Mouse (Mus musculus) frontal cortex, adult 2 months (tissue): Measurements from ENCODE around the gene Dnajb6. TPM values are rescaled to one million over a fixed set of nuclear protein-coding genes. Genes with fewer than 3 reads are reported as not detected.
"Not testable (repeated sequence)": the region's sequence is repeated elsewhere in the genome, so short reads cannot be mapped to it uniquely, and the experiment has no call there.

Experiments
- DNase-seq, 2 experiments: peaks; one replicate each; pipeline ENCODE4 v3.0.0; 2022; ENCODE audit warnings: low spot score in 1 of 2; ENCODE audit errors: extremely low spot score in 1 of 2
- polyA plus RNA-seq: library from polyadenylated mRNA; depleted of rRNA; stranded (reverse); fragments of >200 nt; gene quantifications from 2 replicates; pipeline ENCODE4 v1.2.3, GENCODE M21; 2012; rRNA removed

Gene Dnajb6
- 195 and 200 TPM in 2 replicates for polyA plus RNA-seq

DNA sequence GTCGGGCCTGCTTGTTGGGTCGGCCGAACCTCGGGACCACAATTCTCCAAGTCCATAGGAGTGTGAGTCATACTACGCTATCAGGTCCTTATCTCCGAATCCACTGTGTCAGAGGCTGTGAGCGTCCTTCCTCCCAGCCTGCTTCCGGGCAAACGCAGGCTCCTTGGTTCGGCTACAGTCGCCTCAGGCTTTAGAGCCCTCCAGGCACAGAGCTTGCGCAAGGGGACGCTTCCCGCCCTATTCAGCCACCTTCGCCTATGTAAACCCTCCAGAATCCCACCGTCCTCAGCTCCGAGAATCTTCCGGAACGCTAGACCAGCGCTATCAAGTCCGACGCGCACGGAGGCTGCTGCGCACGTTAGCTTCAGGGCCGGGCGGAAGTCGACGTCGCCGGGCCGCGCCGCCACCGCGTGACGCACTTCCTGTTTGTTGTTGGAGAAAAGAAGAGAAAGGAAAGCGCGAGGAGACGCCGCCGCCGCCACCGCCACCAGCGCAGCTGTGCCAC lies at the start of gene Dnajb6, which contains the start of gene Gm5129:
Gene Dnajb6, plus strand, starts transcription at position 132 of the 505 bp plus-strand sequence.
Gene Gm5129, minus strand, starts transcription at position 380 of the 505 bp plus-strand sequence.
- peak; percentile 94 to 99 for DNase-seq

DNA sequence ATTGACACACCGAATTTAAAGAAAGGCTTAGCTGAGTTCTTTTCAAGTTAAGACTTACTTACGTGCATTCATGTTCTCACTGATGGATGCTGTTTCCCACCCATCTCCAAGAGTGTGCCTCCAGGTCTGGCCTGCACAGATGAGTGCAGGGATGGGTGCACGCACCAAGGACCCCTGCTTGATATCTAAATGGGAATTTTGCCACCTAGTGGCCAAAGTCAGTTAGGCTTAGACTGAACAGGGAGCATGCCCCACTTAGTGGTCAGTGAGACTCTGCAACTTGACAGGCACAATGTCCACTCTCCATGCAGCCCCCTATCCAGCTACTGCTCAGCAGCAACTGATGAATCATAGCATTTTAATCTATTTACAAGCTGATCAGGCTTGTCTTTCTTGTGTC lies 47.8 kb upstream of the Dnajb6 start:
- peak in 1 of 2 experiments; percentile 23 for DNase-seq

DNA sequence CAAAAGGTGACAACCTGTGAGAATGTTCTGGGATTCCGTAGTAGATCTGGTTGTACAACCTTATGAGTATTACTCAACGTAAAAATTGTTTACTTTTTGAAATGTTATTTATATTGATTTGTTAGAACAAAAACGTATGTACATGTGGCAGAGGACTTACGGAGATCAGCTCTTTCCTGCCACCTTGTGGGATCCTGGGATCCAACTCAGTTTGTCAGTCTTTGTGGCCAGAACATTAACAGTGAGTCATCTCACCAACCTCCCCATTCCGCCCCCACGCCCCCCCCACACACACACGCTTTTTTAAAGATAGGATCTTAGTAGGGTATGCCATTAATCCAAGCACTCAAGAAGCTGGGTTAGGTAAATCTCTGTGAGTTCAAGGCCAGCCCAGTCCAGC lies 47.1 kb upstream of the Dnajb6 start:
- no peak for DNase-seq

DNA sequence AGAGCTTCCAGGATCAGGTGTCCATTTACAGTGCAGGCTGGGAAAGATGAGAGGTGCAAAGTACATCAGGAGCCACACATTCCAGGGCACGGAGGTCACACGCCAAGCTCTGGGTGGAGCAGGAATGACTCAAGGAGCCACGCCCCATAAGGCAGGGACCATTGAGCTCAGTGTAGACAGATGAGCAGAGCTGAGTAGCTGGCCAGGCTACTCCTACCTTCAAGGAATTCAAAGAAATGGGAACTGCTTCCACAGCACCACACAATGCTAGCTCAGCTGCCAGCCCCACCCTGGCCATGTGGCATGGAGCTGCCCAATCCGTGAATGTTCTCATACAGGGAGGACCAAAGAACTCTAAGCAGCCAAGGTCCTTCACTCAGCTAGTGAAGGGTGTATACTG lies 37.0 kb upstream of the Dnajb6 start:
- no peak for DNase-seq

DNA sequence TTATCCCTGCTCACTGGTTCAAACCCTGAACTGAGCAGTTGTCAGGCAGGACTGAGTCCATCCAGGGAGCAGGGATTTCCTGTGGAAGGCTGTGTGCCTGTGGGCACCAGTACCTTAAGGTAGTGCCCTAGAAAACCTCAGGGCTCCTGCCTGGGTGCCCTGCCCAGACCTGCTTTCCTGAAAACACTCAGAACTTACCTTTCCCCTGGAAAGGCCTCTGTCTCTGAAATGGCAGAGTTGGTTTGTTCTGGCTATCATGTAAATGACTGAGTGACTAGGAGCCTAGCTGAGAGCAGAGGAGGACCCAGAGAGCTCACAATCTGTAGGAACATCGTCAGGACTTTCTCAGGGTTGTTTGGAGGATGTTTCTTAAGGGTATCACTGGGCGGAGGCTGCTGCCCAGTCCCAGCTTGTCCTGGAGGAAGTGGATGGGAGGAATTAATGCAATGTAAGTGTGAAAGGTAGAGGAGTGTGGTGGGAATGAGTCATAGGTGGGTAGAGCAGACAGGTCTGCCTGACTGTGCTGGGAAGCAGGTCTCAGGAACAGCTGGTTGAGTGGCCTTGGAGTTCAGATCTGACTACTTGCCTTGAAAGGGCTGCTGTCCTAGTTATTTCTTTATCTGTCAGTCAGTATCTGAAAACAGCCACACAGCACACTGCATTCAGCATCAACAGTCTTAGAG lies 35.8 kb upstream of the Dnajb6 start:
- DNase-seq: peak in 1 of 2 experiments; percentile 13

DNA sequence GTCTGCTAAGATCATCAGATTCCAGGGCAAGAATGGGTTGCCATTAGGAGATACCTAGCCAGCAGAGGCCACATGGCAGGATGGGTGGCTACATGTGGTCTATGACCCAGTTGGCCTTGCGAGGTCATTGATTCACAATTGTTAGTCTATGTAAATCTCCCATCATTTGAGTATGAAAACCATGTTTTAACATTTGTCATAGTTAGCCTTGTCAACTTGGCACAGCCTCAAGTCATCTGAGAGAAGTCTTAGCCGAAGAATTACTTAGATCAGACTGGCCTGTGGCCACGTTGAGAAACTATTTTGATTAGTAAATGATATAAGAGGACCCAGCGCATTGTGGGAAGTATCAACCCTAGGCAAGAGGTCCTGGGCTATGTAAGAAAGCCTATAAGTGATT lies 28.2 kb upstream of the Dnajb6 start:
- no peak for DNase-seq

DNA sequence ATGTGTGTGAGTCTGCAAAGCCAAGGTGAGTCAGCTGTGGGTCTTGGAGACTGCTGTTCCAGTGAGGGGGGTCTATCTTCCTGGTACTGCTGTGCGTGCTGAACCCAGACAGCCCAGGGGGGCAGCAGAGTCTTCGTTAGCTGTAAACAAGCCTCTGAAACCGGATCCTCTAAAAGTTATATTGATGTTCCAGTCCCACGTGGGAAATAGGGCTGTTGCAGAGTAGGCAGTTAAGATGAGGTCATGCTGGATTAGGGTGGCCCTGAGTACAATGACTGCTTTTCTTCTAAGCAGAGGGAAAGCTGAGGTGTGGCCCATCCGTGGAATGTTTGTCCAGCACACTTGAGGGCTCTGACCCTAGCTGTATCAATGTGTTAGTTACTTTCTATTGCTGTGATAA lies 27.2 kb upstream of the Dnajb6 start:
- no peak for DNase-seq

DNA sequence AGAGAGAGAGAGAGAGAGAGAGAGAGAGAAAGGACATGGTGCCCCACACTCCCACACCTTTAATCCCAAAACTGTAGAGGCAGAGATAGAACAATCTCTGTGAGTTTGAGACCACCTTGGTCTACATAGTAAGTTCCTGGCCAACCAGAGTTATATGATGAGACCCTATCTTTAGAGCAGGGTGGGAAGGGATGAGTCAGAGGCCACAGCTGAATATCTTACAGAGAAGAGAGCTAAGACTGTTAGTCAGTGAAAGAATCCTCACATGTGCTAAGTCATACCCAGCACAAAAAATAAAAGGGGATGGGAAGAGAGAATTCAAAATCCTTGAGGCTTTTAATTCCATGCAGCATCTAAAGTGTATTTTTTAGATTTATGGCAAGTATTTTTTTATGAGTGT lies 23.9 kb upstream of the Dnajb6 start:
- peak in 1 of 2 experiments; percentile 37 for DNase-seq

DNA sequence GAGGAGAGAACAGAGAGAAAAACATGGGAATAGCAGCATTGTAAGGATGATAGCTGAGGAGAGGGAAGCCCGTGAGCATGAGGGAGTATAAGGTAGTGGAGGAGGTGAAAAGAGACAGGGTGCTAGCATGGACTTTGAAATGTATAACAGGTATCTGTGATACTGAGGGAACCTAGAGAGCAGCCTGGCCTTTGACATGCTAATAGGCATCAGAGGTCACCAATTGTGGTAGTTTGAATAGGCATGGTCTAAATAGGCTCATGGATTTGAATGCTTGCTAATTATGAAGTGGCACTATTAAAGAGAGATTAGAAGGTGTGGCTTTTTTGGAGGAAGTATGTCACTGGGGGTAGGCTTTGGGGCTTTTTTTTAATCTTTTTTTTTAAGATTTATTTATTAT lies 22.6 kb upstream of the Dnajb6 start:
- no peak for DNase-seq

DNA sequence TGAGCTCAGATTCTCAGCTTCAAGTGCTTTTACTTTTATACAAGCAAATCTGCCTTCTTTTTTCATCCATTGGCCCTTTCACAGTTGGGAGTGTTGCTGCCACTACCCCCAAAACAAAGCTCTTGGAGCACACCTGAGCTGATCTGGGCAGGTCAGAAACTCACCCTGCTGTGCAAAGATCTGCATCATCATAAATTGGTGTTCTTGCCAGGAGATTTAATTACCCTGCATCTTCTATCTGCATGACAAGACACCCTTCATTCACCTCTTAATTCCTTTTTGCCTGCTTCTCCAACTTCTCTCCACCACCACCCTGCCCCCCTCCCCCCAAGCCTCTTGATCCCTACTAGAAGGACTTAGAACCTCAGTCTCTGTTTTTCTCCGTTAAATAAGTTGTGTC lies 14.3 kb upstream of the Dnajb6 start:
- no peak for DNase-seq

DNA sequence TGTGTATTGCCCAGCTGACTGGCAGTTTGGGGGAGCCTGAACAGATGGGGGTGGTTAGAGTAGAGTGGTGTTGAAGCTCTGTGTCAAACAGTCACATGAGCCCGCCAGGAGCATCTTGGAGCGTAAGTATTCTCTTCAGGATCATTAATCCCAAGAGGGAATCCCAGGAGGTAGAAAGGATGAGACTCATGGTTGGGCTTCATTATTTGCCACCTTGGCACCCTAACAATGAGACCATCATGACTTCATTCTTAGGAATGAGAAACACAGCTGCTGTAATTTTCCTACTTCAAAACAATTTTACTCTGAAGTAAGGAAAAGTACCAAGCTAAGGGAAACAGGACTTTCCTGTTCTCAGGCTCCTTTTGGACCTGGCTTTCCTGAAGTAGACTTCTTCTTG lies 10.1 kb upstream of the Dnajb6 start:
- DNase-seq: no peak

DNA sequence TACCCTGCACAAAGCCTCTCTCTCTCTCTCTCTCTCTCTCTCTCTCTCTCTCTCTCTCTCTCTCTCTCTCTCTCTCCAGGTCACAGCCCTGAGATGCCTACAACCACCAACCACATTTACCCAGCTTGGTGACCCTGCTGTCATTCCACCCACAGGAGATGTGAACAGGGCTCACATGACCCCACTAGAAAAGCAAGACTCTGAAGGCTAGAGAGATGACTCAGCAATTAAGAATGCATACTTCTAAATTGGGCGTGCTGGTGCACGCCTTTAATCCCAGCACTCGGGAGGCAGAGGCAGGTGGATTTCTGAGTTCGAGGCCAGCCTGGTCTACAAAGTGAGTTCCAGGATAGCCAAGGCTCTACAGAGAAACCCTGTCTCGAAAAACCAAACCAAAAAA lies 9.4 kb upstream of the Dnajb6 start:
- DNase-seq: not testable (repeated sequence)

DNA sequence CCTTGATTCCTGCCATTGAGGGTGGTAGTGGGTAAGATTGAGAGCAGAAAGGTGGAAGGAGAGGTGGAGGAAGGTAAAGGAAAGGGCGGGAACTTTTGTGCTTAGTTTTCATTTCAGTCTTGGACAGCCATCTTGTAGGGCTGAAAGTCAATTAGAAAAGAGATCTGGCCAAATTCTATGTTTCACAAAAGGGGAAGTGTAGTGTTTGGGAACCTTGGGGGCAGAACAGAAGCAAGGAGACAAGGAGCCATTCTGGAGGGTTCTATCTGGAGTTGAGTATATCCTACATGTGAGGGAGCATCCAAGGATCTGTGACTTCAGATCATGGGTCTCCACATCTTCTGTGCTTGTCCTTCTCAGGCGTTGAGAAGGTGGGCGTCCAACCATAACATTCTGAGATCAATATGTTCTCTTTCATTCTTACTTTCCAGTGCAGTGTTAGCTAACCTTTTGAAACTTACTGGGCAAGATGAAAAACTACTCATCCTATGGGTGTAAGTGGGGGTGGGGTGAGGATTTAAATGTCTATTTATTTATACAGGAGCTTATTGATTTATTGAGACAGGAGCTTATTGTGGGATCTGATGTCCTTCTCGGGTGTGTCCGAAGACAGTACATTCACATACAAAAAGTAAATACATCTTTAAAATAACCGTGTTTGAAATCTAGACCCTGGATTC lies 517 bp upstream of the Dnajb6 start:
- peak in 1 of 2 experiments; percentile 17 for DNase-seq

DNA sequence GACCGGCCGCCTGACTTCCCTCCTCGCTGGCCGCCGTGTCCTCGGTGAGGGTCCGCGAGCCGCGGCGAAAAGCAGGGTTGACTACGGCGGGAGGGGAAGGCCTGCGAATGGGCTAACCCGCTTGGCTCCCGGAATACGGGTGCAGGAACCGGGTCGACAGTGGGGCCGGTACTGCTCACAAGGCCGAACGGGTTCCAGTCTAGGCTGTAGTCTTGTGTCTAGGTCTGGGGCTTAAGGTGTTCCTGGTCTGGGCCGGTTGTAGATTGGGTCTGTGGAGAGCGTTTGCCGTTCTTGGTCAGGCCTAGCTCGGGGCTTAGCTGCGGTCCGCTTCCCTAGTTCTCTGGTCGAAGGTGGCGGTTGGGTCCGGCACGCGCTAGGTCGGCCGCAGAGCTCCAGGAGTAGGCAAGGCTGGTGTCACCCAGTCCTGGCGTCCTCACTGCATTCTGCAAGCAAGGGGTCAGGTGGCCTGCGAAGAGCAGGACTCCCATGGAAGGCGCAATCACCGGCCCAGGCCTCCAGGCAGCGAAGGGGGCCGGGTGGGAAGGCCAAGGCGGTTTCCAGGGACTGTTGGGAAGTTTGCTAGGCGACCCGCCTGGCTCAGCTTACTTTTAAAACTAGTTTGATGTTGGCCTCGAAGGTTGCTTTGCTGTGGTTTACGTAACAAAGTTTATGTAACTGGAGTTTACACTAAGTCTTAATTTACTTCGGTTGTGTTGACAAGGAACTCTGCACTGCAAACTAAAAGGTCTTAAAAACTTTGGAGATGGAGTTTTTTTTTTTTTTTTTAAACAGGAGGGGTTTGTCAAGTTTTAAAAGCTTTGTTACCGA lies 799 bp downstream of the Dnajb6 start:
- DNase-seq: peak in 1 of 2 experiments; percentile 29

DNA sequence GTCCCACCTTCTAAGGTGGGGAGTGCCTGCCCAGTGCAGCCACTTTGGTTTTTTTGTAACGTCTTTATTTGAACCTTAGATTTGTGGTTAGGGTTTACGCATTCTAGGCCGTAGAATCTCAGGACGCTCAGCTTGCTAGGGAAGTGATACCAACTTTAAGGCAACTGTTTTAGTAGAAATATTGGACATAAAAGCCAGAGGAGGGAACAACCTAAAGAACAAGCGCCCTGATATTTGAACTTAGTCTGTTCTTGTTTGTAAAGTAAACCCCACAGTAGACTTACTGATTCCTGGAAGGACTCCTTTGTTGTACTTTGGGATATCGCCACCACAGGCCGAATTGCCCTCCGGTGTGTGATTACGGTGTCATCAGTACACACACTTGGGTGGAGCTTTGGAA lies 1.5 kb downstream of the Dnajb6 start:
- no peak for DNase-seq

DNA sequence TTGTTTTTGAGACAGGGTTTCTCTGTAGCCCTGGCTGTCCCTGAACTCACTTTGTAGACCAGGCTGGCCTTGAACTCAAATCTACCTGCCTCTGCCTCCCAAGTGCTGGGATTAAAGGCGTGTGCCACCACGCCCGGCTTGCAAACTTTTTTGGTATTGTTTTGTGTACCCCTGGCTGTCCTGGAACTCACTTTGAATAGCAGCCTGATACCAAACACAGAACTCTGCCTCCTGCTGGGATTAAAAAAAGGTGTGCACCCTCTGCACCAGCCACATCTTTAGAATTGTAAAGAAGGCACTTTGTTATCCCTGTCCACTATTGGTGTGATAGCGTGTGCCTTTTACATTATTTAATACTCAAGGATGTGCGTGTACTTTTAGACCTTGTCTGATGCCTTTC lies 2.0 kb downstream of the Dnajb6 start:
- no peak for DNase-seq

DNA sequence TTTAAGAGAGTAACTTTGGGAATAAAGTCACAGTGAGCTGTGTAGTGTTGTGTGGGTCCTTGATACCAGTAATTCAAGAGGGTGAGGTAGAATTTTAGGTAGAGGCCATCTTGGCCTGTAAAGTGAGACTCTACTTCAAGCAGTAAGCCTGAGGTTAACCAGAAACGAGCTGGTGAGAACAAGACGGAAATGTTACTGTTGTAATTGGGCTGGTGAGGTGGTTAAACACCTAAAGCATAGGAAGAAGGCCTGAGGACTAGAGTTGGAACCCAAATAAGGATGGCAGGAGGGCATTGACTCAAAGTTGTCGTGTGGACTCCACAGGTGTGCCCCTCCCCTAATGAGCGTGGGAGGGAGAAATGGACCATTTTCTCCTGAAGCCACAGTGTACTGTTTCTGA lies 2.6 kb downstream of the Dnajb6 start:
- DNase-seq: no peak

DNA sequence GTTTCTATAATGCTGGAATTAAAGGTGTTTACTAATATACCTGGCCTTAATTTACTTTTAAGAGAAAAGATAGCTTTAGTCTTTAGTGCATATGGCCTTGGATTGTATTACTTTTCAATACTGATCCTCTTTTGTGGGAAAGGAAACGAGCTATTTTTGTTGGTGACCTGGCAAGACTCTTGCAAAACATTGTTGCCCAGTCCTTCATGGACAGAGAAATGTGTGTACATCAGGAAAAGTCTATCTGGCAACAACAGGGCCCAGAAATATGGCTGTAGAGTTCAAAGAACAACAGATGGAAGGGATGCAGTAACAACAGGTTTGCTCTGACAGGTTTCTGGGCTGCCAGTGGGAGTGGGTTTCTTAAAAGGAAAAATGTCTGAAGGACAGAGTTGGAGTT lies 5.2 kb downstream of the Dnajb6 start:
- no peak for DNase-seq

DNA sequence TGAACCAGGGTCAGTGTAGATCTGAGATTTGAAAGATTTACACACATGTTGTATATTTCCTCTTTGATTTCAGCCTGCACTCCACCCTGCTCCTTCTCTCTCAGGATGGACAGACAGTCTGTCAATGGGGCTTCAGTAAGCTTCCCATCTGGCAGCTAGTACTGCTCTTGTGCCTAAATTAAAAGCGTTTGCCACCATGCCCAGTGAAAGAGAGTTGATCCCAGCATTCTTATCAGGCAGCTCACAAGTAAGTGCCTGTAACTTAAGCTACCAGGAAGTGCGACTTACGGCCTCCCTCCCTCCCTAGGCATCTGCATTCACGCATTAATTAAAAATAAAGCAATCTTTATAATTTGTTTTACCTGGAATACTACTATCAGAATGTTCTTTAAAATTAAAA lies 5.6 kb downstream of the Dnajb6 start:
- DNase-seq: no peak

DNA sequence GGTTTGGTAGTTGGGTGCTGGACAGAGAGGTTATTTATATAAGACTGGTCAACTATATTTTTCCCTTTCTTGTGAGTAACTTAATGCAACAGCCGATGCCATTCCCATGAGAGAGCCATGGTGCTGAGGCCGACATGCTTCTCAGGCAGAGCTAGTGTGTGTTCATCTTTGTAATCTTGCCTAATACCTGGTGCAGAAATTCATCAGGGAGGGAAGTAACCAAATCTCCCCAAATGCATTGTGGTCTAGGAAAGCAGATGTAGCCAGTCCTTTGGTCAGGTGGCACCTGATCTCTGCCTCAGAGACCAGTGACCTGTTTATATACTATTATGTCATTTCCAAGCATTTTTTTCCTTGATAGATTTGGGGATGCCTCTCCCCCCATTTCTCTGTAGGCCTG lies 12.2 kb downstream of the Dnajb6 start:
- DNase-seq: no peak

DNA sequence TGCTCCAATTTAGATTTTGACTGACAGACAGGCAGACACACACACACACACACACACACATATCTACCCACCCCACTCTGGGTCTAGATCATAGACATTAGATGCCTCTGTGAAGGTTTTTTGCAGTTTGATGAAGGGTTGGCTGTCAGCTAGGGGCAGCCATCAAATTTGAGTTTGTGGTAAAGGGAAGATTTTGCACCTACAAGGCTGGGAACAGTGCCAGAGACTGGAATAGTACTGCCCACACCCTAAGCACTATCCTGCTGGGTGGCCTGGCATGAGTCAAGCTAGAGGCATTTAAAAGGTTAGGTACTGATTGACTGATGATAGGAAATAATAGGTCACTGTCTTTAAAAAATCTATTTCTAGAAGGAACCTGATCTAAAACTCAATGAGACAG lies 15.8 kb downstream of the Dnajb6 start:
- peak in 1 of 2 experiments; percentile 66 for DNase-seq
